Mouse (Mus musculus) hindbrain, embryonic 14.5 days (tissue): ENCODE measurements at regions not wholly inside any gene's neighbourhood (a gene's known extent, or its start where the extent isn't known, plus 50 kb on each side); places are given as distances from the start of the nearest gene placed in this dataset.
"Not testable (repeated sequence)": the region's sequence is repeated elsewhere in the genome, so short reads cannot be mapped to it uniquely, and the experiment has no call there.

ENCODE experiments used
- ATAC-seq: fragments of 200-750 bp; cut with Nextera tagmentation; 2 replicates; pipeline ENCODE4 v1.8.0; 2017; ENCODE audit warnings: moderate number of reproducible peaks, mild to moderate bottlenecking, moderate TSS enrichment, moderate library complexity; ENCODE audit not compliant: low FRiP score
- DNase-seq: peaks from one replicate; pipeline ENCODE4 v3.0.0-alpha.2; 2015; ENCODE audit warnings: low spot score
- H3K27ac ChIP-seq: fragments of 300-500 bp; sonication (generic); 2 replicates; pipeline ENCODE4 v1.5.1; 2014; ENCODE audit warnings: mild to moderate bottlenecking, moderate library complexity
- H3K27me3 ChIP-seq: fragments of 300-500 bp; sonication (generic); 2 replicates; pipeline ENCODE4 v1.6.1; 2014; ENCODE audit warnings: mild to moderate bottlenecking, low read length, mixed read lengths; ENCODE audit not compliant: control insufficient read depth, insufficient read depth
- H3K36me3 ChIP-seq: fragments of 300-500 bp; sonication (generic); replicated peaks from 2 replicates; pipeline ENCODE4 v1.6.1; 2014; ENCODE audit not compliant: control insufficient read depth, insufficient read depth
- H3K4me1 ChIP-seq: fragments of 300-500 bp; sonication (generic); replicated peaks from 2 replicates; pipeline ENCODE4 v1.6.1; 2014; ENCODE audit warnings: antibody characterized with exemption, low read length, mixed read lengths; ENCODE audit not compliant: control insufficient read depth, insufficient read depth
- H3K4me2 ChIP-seq: fragments of 300-500 bp; sonication (generic); replicated peaks from 2 replicates; pipeline ENCODE4 v1.6.1; 2014; ENCODE audit warnings: mild to moderate bottlenecking, moderate library complexity
- H3K4me3 ChIP-seq: fragments of 300-500 bp; sonication (generic); replicated peaks from 2 replicates; pipeline ENCODE4 v1.5.1; 2014; ENCODE audit warnings: mild to moderate bottlenecking, low read length
- H3K9ac ChIP-seq: fragments of 300-500 bp; sonication (generic); 2 replicates; pipeline ENCODE4 v1.6.1; 2014
- H3K9me3 ChIP-seq: fragments of 300-500 bp; sonication (generic); 2 replicates; pipeline ENCODE4 v1.6.1; 2016; ENCODE audit warnings: low read length; ENCODE audit not compliant: control insufficient read depth
- WGBS: fragments of 180-500 bp; shearing (Covaris S2); extraction: QIAGEN DNeasy Blood & Tissue Kit; methylation state at CpG from one replicate; pipeline ENCODE4 v1.1.7; 2014; 5-methylcytosine and 5-hydroxymethylcytosine counted together

GRCm38 (mm10) chr7:83450346-83450745, 134.4 kb upstream of the Tmc3 start:
- no peaks in the 10 kb centered on the region for H3K27me3 ChIP-seq
- H3K9me3 ChIP-seq, result no peaks in the 10 kb centered on the region
- H3K27ac ChIP-seq, result no peak overlapping the region
- no peak overlapping the region for H3K4me3 ChIP-seq
- no peaks in the 10 kb centered on the region for H3K36me3 ChIP-seq
- H3K9ac ChIP-seq, result no peak overlapping the region
- ATAC-seq (no peak), DNase-seq (no peak)
- H3K4me2 ChIP-seq, result no peak overlapping the region
- 55% methylated on average over 3 of the region's 3 CpGs for WGBS
- H3K4me1 ChIP-seq, result peaks cover 7% of the 10 kb centered on the region

- 64% methylated on average over 7 of the region's 7 CpGs for WGBS
- no peak for ATAC-seq
- no peak overlapping the region for H3K9ac ChIP-seq
- H3K27ac ChIP-seq, result no peak overlapping the region
- no peaks in the 10 kb centered on the region for H3K9me3 ChIP-seq
- H3K4me1 ChIP-seq, result peaks cover 7% of the 10 kb centered on the region
- no peaks in the 10 kb centered on the region for H3K36me3 ChIP-seq
- no peaks in the 10 kb centered on the region for H3K27me3 ChIP-seq
- no peak for DNase-seq
- H3K4me2 ChIP-seq, result no peak overlapping the region
- H3K4me3 ChIP-seq, result no peak overlapping the region
Observed at GRCm38 (mm10) chr7:83452309-83452708, 132.4 kb upstream of the Tmc3 start.

- no peak overlapping the region for H3K4me2 ChIP-seq
- no peak overlapping the region for H3K27ac ChIP-seq
Observed at GRCm38 (mm10) chr7:83459520-83459919, 125.2 kb upstream of the Tmc3 start.

GRCm38 (mm10) chr7:83467006-83467405, 117.7 kb upstream of the Tmc3 start:
- H3K27me3 ChIP-seq, result no peaks in the 10 kb centered on the region
- H3K4me2 ChIP-seq, result no peak overlapping the region
- H3K36me3 ChIP-seq, result no peaks in the 10 kb centered on the region
- no peak overlapping the region for H3K27ac ChIP-seq
- peaks cover 6% of the 10 kb centered on the region; the same call in 1 of the 2 replicates for H3K9me3 ChIP-seq
- H3K4me1 ChIP-seq, result no peaks in the 10 kb centered on the region
- WGBS, result 86% methylated on average over 8 of the region's 8 CpGs
- ATAC-seq, result no peak
- no peak for DNase-seq
- no peak overlapping the region for H3K4me3 ChIP-seq
- H3K9ac ChIP-seq, result no peak overlapping the region

More at GRCm38 (mm10) chr7:83459520-83459919, 125.2 kb upstream of the Tmc3 start:
- no peaks in the 10 kb centered on the region for H3K36me3 ChIP-seq
- H3K27me3 ChIP-seq, result no peaks in the 10 kb centered on the region
- H3K4me1 ChIP-seq, result no peaks in the 10 kb centered on the region
- no peak for DNase-seq
- WGBS, result 74% methylated on average over 3 of the region's 3 CpGs
- H3K9ac ChIP-seq, result no peak overlapping the region
- no peak overlapping the region for H3K4me3 ChIP-seq
- ATAC-seq, result no peak
- no peaks in the 10 kb centered on the region for H3K9me3 ChIP-seq

- not testable (repeated sequence) for H3K27ac ChIP-seq, DNase-seq, H3K4me3 ChIP-seq, ATAC-seq, H3K4me1 ChIP-seq, H3K36me3 ChIP-seq, H3K9ac ChIP-seq, H3K4me2 ChIP-seq, H3K9me3 ChIP-seq, H3K27me3 ChIP-seq
- 92% methylated on average over 4 of the region's 4 CpGs for WGBS
Observed at GRCm38 (mm10) chr7:83469856-83470255, 114.9 kb upstream of the Tmc3 start.

GRCm38 (mm10) chr7:83471111-83471510, 113.6 kb upstream of the Tmc3 start:
- DNase-seq, result no peak

GRCm38 (mm10) chr7:83474471-83474870, 110.3 kb upstream of the Tmc3 start:
- DNase-seq (no peak), ATAC-seq (no peak)
- no peak overlapping the region for H3K9ac ChIP-seq
- 93% methylated on average over 2 of the region's 2 CpGs for WGBS
- no peak overlapping the region for H3K27ac ChIP-seq
- H3K4me3 ChIP-seq, result no peak overlapping the region
- H3K4me2 ChIP-seq, result no peak overlapping the region
- H3K36me3 ChIP-seq, result no peaks in the 10 kb centered on the region
- no peaks in the 10 kb centered on the region for H3K27me3 ChIP-seq
- H3K4me1 ChIP-seq, result peaks cover 13% of the 10 kb centered on the region
- no peaks in the 10 kb centered on the region for H3K9me3 ChIP-seq

More at GRCm38 (mm10) chr7:83471111-83471510, 113.6 kb upstream of the Tmc3 start:
- H3K4me3 ChIP-seq, result no peak overlapping the region
- no peak overlapping the region for H3K4me2 ChIP-seq
- H3K9me3 ChIP-seq, result no peaks in the 10 kb centered on the region
- H3K9ac ChIP-seq, result no peak overlapping the region
- 81% methylated on average over 2 of the region's 2 CpGs for WGBS
- H3K36me3 ChIP-seq, result no peaks in the 10 kb centered on the region
- no peak for ATAC-seq
- H3K27ac ChIP-seq, result no peak overlapping the region
- H3K27me3 ChIP-seq, result no peaks in the 10 kb centered on the region
- H3K4me1 ChIP-seq, result no peaks in the 10 kb centered on the region; the same call in 1 of the 2 replicates

GRCm38 (mm10) chr7:83474986-83475385, 109.7 kb upstream of the Tmc3 start:
- H3K4me2 ChIP-seq, result no peak overlapping the region
- no peak overlapping the region for H3K9ac ChIP-seq
- no peak for DNase-seq
- no peak overlapping the region for H3K4me3 ChIP-seq
- no peaks in the 10 kb centered on the region for H3K27me3 ChIP-seq
- H3K36me3 ChIP-seq, result no peaks in the 10 kb centered on the region
- H3K4me1 ChIP-seq, result peaks cover 13% of the 10 kb centered on the region
- H3K27ac ChIP-seq, result no peak overlapping the region
- 89% methylated on average over 3 of the region's 3 CpGs for WGBS
- H3K9me3 ChIP-seq, result no peaks in the 10 kb centered on the region
- no peak for ATAC-seq

GRCm38 (mm10) chr7:83475438-83476160, 109.1 kb upstream of the Tmc3 start:
- H3K9me3 ChIP-seq, result no peaks in the 10 kb centered on the region
- no peaks in the 10 kb centered on the region for H3K36me3 ChIP-seq
- DNase-seq, result no peak
- H3K27ac ChIP-seq, result no peak overlapping the region
- H3K4me3 ChIP-seq, result no peak overlapping the region
- no peak overlapping the region for H3K9ac ChIP-seq
- no peak for ATAC-seq
- H3K4me2 ChIP-seq, result no peak overlapping the region
- peaks cover 13% of the 10 kb centered on the region for H3K4me1 ChIP-seq
- WGBS, result 77% methylated on average over 8 of the region's 8 CpGs
- H3K27me3 ChIP-seq, result no peaks in the 10 kb centered on the region

- DNase-seq, result no peak
- H3K27ac ChIP-seq, result no peak overlapping the region
- no peaks in the 10 kb centered on the region for H3K27me3 ChIP-seq
- H3K9ac ChIP-seq, result no peak overlapping the region
- WGBS, result 80% methylated on average over 3 of the region's 3 CpGs
- no peaks in the 10 kb centered on the region for H3K36me3 ChIP-seq
- H3K4me1 ChIP-seq, result peaks cover 13% of the 10 kb centered on the region
- H3K9me3 ChIP-seq, result no peaks in the 10 kb centered on the region
- no peak for ATAC-seq
- no peak overlapping the region for H3K4me3 ChIP-seq
- H3K4me2 ChIP-seq, result no peak overlapping the region
Observed at GRCm38 (mm10) chr7:83476161-83476495, 108.6 kb upstream of the Tmc3 start.
